Mouse (Mus musculus) granulocyte monocyte progenitor cell, adult 5-6 weeks (primary cell): ENCODE data around the gene Mier3. TPM values are rescaled to one million over a fixed set of nuclear protein-coding genes. Genes with fewer than 3 reads are reported as not detected.
"Not testable (repeated sequence)": the region's sequence is repeated elsewhere in the genome, so short reads cannot be mapped to it uniquely, and the experiment has no call there.

Source experiments
- ATAC-seq: replicated peaks from 2 replicates; pipeline ENCODE4 v1.8.0; 2016; ENCODE audit warnings: mild to moderate bottlenecking, moderate TSS enrichment, inconsistent platforms; ENCODE audit not compliant: poor library complexity, severe bottlenecking
- total RNA-seq, 2 experiments: library from RNA; stranded (forward) in 1 of 2; stranded (reverse) in 1 of 2; fragments of 200-712, 200-1000 nt in 1 of 2; fragments of >200 nt in 1 of 2; fragmentation: Nextera tagmentation in 1 of 2; gene quantifications; 2 replicates each; pipeline ENCODE4 v1.2.3; 2014 to 2017

The Mier3 gene
- total RNA-seq, 2 experiments from 2014 or later = 30.9 to 51.9 TPM

DNA sequence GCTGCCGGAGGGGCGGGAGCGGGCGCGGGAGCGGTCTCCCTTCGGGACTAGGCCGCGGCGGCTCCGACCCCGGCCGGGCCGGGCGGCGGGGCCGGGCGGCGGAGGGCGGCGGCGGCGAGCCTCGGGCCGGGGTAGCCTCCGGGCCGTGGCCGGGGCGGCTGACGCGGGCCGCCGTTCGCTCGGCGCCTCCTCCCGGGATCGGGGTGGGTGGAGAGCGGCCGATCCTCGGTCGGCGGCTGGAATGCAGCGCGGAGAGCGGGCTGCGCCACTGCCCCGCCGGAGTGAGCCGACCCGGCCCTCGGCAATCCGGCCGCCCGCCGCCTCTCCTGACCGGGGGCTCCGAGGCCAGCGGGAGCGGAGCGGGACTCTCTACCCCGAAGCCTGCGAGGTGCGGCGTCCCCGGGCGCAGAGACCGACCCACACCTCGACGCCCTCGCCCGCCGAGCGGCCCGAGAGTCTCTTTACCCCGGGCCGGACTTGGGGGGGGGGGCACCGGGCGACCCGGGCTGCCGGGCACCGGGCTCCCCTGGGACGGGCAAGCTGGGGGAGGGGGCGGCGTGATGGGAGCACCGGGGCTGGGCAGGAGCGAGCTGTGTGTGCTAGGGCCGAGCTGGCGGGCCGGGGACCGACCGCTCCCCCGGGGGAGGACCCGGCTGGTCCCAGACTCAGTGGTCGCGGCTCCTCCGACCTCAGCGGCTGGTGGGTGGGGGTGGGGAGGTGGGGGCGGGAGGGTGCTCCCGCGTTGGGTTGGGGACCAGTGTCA, 5.9 kb downstream of the Mier3 start:
- peak; percentile 24 for ATAC-seq

- peak; percentile 66 for ATAC-seq
These were observed 6.6 kb downstream of the Mier3 start for GRCm38 (mm10) chr13:111687285-111687781.

DNA sequence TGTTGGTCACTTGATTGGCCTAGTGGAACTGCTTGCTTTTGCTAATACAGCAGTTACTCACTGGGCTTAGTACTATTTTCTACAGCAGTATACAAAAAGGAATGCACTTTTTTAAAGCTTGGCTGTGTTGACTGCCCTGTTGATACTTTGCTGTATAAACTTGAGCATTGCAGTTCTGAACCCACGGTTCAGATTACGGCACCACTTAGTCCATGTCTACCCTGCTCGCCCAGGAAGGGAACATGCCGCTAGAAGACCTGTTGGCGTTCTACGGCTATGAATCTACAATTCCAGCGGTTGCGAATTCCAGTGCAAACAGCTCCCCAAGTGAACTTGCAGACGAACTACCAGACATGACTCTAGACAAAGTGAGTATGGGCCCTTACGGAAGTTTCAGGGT, 22.6 kb downstream of the Mier3 start:
- no peak for ATAC-seq

- ATAC-seq = not testable (repeated sequence)
These were observed 23.2 kb downstream of the Mier3 start for GRCm38 (mm10) chr13:111703952-111704351.

- no peak for ATAC-seq
These were observed 29.8 kb downstream of the Mier3 start for GRCm38 (mm10) chr13:111710531-111710930.

DNA sequence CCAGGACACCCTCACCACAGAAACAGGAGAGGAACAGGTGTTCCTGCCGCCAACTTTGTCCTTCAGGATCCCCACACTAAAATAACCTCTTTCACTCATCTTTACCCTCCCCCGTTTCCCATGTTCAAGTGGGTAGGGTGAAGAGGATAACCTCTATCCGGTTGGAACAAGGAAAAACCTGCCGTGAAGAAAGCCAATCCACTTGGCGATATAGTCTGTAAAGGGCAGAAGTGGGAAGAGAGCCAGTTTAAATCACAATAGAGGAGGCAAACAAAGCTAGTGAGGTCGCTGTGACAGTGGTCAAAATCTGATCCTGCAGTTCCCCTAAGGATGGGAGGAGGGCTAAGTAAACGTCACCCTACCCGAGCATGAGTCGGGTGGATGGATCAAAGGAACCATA, 38.9 kb downstream of the Mier3 start:
- ATAC-seq = no peak

- ATAC-seq = no peak; the same call in 1 of the 2 replicates
These were observed 44.0 kb downstream of the Mier3 start for GRCm38 (mm10) chr13:111724811-111725164.

- ATAC-seq = peak; percentile 92
These were observed 44.6 kb downstream of the Mier3 start for GRCm38 (mm10) chr13:111725165-111726077.

- no peak for ATAC-seq
These were observed 46.1 kb downstream of the Mier3 start for GRCm38 (mm10) chr13:111726898-111727297.

- ATAC-seq = peak; percentile 55
These were observed 60.6 kb downstream of the Mier3 start for GRCm38 (mm10) chr13:111741204-111741990.

- ATAC-seq = peak; percentile 53
These were observed 61.3 kb downstream of the Mier3 start for GRCm38 (mm10) chr13:111741991-111742615.

- no peak for ATAC-seq
These were observed 63.6 kb downstream of the Mier3 start for GRCm38 (mm10) chr13:111744233-111745000.

- ATAC-seq = no peak
These were observed 64.4 kb downstream of the Mier3 start for GRCm38 (mm10) chr13:111745216-111745615.

GRCm38 (mm10) chr13:111746831-111747230, 66.1 kb downstream of the Mier3 start:
- no peak for ATAC-seq

DNA sequence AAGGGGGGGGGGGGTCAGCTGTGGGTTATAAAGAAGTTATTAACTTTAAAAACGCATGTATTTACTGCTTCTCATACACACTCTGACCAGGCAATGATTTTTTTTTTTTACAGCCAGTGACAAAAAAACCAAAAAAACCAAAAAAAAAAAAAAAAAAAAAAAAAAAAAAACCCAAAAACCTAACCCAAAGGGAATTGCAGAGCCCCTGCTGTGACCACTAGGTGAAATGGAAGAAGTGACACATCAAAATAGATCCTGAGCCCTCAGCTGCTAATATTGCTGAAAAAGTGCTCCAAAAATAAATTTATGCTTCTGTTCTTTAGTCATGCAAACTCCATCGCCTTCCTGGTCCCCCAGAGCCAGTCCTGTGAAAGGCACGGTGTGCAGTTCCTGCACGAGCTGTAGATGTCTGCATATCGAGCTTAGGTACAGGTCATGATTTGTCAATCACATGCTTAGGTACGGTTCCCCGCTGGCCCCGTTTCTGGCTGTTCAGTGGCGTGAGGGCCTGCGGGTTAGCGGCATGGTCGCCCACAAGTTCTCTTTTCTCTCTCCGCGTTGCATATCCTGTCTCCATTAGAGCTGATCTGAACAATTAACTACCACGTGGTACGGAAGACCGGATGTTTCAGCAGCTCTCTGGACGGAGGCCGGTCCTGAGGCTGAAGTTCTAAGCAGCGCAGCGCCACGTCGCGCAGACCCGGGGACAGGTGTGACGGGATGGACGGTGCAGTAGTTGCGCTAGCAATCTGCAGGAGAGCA, 67.7 kb downstream of the Mier3 start:
- no peak for ATAC-seq

DNA sequence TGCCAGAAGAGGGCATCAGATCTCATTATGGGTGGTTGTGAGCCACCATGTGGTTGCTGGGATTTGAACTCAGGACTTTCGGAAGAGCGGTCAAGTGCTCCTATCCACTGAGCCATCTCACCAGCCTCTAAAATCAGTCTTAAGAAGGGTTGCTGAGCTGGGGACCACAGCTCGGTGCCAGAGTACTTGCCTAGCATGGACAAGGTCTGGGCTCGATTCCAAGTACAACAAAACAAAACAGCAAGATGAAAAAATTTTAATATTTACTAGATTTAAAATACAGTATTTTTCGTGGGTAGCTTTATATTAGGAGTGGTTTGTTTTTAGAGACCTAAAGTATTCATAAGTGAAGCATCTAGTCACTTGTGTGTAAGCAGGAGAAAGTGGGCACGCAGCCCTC, 72.5 kb downstream of the Mier3 start:
- no peak for ATAC-seq

- no peak for ATAC-seq
These were observed 74.6 kb downstream of the Mier3 start for GRCm38 (mm10) chr13:111755377-111755776.

DNA sequence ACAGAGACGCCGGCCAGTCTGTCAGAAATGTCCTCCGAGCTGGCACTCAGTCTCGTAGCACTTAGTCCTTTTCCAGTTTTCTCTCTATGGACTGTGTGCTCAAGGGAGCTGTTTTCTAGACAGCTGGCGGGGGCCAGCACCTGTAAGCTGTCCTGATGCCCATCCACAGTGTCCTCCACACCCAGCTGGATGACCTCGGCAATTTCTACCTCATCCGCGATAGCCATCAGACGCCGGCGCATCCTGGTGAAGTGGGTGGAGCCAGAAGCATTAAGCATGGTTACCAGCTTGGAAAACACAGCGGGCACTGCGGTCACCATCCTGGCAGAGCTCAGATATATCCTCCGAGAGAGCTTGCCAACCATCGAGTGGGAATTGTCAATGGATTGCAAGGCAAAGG, 75.2 kb downstream of the Mier3 start:
- ATAC-seq = no peak

GRCm38 (mm10) chr13:111756986-111757385, 76.2 kb downstream of the Mier3 start:
- ATAC-seq = no peak
